Mouse (Mus musculus): ENCODE measurements around the gene Bfar.
"Not testable (repeated sequence)": the region's sequence is repeated elsewhere in the genome, so short reads cannot be mapped to it uniquely, and the experiment has no call there.

The Bfar gene

DNA sequence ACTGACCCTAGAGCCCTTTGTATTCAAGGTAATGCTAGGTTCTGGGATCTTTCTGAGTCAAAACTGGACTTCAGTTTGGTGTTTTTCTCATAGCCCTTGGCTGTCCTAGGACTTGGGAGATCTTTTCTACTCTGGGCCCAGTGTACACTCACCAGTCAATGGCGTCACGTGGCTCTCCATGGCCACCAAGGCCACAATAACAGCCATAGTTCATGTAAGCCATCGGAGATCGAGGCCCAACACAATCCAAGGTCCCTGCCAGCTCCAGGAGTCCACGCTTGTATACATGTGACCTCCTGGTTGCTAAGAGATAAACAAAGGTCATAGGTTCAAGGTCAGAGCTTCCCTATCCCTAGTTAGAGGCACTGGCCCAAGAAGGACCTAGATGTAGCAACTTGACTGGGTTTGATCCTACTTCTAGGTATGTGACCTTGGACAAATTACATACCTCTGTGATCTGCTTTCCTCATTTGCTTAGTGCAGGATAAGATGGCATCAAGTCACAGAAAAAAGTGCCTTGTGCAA, 56.2 kb downstream of the Bfar start:
- DNase-seq = no peak

DNA sequence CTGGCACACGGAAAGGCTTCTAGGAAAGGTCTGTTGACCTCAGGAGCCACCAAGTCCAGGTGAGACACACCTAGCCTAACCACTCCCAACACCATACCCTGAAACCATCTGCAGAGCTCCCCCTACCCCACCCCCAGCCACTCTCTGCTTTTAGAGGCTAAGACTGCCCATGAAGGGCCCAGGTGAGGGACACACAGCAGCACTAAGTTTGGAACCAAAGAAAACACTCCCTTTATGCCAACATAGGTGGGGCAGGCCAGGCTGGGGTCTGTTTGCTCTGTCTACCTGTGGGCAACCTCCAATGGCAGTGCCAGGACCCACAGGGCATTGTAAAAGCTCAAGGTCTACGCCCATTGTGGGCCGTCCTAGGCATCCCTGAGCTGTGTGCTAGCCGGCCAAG, 57.8 kb downstream of the Bfar start:
- DNase-seq = no peak

DNA sequence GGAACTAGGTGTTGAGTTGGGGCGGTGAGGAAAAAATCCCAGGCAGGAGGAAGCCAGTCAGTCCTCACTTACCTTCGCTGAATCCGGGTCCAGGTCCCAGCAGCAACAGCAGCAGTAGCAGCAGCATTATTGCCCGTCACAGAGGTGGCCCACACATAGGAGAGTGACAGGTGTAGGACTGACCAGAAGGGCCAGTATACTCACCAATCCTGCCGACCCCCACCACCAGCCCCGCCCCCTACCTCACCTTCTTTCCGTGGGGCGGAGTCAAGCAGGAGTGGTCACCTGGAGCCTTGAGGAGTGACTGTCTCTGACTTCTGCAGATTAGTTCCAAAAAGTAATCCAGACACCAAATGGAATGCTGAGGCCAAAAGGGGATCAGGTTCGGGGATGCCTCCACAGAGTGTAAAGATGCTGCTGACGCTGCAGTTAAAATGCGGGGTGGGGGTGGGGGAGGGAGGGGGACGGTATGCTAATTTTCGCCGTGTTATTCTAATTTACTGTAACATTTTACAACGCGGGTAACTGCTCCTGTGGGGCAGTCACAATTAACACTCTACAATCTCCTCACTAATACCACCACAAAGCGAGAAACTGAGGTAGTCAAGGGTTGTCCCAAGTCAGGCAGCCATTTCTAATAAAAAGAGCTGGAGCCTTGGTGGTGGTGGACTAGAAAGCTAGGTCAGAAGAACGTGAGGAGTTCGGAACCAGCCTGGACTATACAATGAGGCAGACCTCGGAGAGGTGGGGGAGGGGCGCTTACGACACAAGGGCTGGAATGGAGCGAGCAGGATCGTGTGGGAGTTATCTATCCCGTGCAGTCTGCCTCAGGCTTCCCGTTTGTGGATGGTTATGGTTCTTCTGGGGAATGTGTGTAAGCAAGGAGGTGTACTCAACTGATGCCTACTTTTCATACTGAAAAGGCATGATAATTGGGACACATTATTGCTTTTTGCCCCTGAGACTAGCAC, 58.9 kb downstream of the Bfar start, which contains the start of gene Pla2g10:
Gene Pla2g10 (minus strand): TSS at position 699 of the 971 bp plus-strand sequence.
- peak; percentile 25 to 34 for DNase-seq

DNA sequence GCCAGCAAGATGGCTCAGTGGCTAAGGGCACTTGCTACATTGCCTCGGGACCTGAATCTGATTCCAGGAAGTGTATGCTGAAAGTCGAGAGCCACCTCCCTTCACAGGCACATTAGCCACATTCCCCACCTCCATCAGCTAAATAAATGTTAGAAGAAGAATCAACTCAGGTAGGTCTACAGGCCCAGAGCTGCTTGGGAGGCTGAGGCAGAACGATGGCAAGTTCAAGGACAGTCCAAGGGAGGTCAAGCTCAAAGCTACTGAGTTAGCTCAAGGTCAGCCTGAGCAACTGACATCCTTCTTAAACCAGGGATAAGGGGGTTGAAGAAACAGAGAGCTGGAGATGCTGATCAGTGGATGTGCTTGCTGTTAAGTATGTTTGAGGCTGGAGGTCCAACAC, 61.1 kb downstream of the Bfar start:
- no peak for DNase-seq

DNA sequence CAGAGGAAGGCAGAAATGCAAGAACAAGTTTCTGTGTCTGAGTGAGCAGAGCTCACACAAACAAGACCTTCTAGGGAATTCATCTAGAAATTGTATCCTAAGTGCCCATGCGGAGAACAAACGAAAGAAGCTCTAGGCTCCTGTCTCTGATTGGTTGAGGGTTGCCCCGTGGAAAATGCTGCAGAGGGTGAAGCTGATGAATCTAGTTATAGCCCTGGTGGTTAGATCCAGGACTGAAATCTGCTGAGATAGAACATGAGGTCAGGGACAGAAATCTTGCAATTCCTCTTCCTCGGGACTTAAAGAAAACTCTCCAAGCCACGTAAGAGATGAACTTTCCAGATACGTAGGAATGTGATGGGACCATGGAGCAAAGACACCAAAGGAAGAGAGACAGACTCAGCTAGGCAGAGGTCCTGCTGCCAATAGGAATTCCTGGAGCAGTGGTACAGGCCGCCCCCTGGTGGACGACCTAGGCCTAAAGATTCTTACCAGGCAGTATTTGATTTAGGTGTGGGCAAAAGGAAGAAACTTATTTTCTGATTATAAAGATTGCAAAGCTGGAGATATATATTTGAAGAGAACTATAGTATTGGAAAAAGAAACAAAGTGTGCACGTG, 62.0 kb downstream of the Bfar start:
- peak; percentile 90 to 92 for DNase-seq

DNA sequence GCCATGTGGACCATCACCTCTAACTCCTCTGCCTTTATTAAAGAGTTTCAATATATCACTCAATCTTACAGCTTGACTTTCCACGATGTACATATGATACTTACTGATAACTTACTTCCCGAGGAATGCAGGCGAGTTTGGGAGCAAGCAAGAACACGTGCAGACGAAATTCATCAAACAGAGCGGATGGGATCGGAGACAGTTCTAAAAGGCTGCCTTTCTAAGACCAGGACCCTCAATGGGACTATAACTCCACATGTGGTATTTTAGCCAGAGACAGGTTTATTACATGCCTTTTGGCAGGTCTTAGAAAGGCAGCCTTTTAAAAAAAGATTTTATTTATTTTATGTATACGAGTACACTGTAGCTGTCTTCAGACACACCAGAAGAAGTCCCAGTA, 64.3 kb downstream of the Bfar start:
- no peak for DNase-seq

DNA sequence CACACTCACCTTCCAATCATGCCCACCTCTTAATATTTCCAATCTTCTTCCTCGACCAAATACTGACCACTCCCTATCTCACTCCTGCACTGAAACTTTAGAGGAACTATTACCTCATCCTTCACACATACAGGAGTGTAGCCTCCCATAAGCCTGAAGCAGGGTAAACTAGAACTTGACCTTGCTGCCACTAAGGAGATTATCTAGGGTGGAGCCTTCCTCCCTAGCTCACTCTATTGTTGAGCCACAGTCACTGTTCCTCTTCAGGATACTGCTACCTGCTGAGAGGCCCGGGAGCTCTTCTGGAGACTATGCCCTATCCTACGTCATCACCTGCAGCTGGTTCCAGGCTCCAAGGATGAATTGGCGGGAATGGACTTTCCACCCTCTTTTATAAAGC, 67.4 kb downstream of the Bfar start:
- DNase-seq = not testable (repeated sequence)

DNA sequence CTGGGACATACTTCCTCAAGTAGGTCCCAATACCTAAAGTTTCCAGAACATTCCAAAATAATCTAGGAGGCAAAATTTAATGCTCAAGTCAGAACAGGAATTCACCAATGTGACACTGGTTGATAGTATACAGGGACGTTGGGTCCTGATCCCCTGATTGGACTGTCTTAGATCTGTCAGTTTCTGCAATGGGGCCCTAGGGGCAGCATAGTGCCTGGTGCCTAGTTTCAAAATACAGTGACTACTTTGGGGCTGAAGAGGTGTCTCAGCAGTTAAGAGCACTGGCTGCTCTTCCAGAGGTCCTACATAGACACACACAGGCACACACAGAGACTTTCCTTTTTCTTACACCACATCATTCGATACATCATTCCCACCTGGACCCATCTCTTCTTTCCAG, 69.2 kb downstream of the Bfar start:
- DNase-seq = no peak

DNA sequence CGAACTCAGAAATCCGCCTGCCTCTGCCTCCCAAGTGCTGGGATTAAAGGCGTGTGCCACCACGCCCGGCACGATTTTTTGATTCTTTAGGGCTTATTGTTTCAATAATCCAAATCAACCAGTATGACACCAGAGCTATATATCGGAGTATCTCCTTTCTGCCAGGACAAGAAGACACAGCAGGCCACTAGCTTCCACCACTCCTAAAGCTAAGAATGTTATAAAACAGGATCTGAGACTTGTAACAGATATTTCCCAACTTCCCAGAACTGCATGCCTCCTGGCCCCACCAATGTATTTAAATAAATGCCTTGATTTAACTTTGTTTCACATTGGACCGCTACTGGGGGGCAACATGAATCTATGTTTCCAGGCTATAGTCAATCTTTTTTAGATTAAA, 76.0 kb downstream of the Bfar start:
- no peak for DNase-seq

DNA sequence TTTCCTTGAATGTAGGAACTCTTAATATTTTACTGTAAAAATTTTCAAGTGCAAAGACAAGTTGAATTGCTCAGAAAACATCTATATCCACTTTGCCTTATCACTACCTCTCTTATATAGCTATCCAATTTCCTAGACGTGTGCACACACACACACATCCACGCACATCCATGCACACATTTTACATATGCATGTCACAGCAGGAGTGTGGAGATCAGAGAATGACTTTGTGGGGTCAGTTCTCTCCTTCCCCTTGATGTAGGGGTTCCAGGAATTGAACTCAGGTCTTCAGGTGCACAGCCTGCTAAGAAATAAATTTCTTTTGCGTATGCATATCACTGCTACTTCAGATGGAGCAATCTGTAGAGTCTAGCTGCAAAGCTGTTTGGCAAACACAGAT, 76.5 kb downstream of the Bfar start:
- no peak for DNase-seq

DNA sequence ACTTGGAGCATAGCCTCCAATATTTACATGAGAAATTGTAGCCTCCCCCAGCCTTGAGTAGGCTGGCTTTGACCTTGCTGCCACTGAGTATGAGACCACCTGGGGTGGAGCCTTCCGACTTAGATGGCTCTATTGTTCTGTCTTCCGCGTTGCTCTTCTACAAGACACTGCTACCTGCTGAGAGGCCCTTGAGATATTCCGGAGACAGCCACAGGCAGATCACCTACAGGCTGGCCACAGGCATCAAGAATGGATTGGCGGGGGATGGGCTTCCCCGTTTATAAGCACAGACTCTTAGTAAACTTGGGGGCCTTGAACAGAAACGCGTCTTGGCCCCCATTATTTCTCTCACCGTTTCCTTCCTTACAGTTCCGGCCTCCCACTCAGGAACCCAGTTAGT, 77.2 kb downstream of the Bfar start:
- DNase-seq = not testable (repeated sequence)

DNA sequence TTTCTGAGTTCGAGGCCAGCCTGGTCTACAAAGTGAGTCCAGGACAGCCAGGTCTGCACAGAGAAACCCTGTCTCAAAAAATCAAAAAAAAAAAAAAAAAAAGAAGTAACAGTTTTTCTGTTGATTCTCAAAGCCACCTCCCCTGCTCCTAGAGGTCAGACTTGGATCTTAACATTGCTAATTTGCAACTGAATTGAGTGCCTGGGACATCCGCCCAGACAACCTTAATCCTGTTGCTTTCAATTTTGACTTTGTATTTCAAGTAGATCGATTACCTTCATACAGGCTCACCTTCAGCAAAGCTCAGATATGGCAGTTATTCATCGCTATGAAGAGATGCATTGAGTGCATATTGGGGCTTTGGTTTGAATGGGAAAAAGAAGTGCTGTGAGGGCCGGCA, 77.6 kb downstream of the Bfar start:
- no peak for DNase-seq

DNA sequence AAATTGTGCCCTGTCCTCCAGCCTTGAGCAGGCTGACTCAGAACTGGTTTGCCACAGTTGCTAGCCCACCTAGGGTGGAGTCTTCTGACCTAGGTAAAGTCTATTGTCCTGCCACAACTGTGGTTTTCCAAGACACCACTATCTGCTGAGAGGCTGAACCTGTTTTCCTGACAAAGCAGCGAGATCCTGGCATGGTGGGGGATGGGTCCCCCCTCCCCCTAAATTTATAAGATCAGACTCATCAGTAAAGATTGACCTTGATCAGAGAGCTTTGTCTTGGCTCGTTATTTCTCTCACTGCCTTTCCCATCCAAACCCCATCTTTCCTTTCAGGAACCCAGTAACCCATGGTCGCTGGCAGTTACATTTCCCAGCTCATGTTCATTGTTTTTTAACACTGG, 78.3 kb downstream of the Bfar start:
- no peak for DNase-seq

DNA sequence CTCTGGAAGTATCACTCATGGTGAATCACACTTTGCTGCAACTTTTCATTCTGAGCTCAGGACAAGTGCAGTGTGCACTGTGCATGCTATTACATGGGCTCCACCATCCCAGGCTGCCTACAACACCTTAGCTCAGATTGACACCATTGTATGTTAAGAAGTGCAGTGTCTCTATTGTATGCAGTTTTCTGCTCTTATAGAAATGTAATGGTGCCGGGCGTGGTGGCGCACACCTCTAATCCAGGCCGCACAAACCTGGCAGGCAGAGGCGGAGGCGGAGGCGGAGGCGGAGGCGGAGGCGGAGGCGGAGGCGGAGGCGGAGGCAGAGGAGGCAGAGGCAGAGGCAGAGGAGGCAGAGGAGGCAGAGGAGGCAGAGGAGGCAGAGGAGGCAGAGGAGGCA, 79.0 kb downstream of the Bfar start:
- no peak for DNase-seq

Measured in cerebellum, postnatal 10 days (tissue).